Mouse (Mus musculus) kidney, adult 2 months (tissue): Measurements from ENCODE around the gene Bmf.

Experiments
- CTCF ChIP-seq: fragments of 200-500 bp; conservative IDR thresholded peaks from 2 replicates; pipeline ENCODE4 v1.5.1; 2011; ENCODE audit warnings: low read depth, mild to moderate bottlenecking, control low read depth, low read length, moderate library complexity, mixed read lengths; ENCODE audit not compliant: insufficient read depth, insufficient read length
- POLR2A ChIP-seq: fragments of 200-500 bp; IDR thresholded peaks from one replicate; pipeline ENCODE4 v1.6.1; 2011; ENCODE audit warnings: low read depth, low read length, control low read depth

GRCm38 (mm10) chr2:118480886-118481285 lies 68.6 kb downstream of the Bmf start:
- TF ChIP-seq CTCF (no peak), POLR2A (no peak)
